Mouse (Mus musculus): ENCODE measurements around the gene Cep78. TPM values are rescaled to one million over a fixed set of nuclear protein-coding genes. Genes with fewer than 3 reads are reported as not detected.

Cep78 gene
- polyA plus RNA-seq, 1 experiment from 2014 or later = 52.6 TPM

DNA sequence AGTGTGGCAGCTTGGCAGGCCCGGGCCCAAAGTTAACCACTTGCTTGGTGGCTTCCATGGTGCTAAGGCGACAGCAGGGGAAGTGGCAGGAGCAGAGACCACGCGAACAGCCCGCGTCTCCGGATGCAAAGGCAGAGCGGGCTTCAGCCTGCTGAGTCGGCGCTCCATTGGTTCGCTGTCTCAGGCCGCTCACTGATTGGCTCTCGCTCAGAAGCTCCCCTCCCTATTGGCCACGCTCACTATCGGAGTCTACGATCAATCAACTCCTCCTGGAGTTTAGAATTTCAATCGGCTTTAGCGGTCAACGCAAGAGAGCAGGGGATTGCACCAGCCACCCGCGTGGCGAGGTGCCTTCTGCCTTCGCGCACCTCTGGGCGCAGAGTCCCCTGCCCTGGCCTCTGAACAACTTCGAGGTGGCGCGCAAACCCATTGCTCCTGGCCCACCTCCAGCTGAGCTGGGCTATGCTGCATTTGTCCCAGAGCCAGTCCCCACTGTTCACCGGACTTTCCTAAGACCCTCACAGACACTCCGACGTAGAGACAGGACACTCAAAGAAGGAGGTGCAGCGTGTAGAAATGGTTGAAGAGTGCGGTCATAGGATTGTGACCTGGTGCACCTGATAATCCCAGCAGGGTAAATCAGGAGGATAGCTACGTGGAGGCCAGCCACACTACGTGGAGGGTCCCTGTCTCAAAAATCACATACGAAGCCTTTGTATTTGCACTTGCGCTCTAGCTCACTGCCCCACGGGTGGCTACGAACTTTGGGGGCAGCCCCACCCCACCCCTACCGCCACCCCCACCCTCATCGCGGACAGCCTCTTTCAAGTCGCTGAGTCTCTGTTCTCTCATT is 59.7 kb downstream of the Cep78 start:
- Histone ChIP-seq H3K4me2 (replicated peaks; ENCODE audit: low read depth, low read length) (peak overlapping the region; percentile 52), H3K9me3 (ENCODE audit: control insufficient read depth, low read length) (no peaks in the 10 kb centered on the region), H3K36me3 (ENCODE audit: control insufficient read depth, insufficient read depth, low read length) (no peaks in the 10 kb centered on the region), H3K27ac (ENCODE audit: low read depth, low read length) (peak overlapping the region; percentile 74), H3K27me3 (ENCODE audit: control insufficient read depth, insufficient read depth, low read length) (no peaks in the 10 kb centered on the region), H3K9ac (ENCODE audit: low read depth, low read length) (peak overlapping the region; percentile 60), H3K4me3 (ENCODE audit: low read depth, low read length) (peak overlapping the region; percentile 62), H3K4me1 (replicated peaks; ENCODE audit: control insufficient read depth, insufficient read depth, low read length) (no peaks in the 10 kb centered on the region)
- ATAC-seq (ENCODE audit: low FRiP score) (peak; percentile 98), DNase-seq (ENCODE audit: low spot score) (peak; percentile 88)
- WGBS = 2% methylated on average over 43 of the region's 43 CpGs

DNA sequence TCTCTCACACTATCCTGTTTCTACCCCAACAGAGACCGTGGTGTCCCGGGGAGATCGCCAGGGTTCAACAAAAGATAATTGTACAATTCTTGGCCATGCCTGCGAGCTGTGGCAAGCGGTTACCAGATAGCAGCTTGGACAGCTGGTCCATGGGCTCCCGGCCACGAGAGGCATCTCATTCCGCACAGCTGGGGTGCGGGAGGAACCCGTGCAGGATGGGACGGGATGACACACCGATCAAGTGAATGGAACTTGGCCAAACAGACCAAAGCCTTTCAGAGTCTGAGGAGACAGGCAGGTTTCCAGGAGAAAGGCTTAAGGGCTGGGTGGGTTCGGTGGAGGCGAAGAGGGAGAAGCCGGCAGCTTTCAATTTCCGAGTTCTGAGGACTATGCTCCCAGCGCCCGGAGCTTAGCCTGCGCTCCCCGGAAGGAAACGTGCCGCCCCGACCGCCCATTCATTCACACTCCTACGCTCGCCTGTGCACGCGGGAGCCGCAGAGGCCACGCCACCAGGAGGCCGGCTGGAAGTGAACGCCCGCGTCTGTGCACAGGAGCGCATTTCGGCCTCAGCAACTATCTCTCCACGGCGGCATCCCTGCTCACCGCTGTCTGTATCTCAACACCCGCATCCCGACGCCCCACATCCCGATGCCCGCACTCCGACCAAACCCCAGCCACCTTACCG is 60.5 kb downstream of the Cep78 start:
- no peaks in the 10 kb centered on the region for H3K36me3 ChIP-seq (ENCODE audit: control insufficient read depth, insufficient read depth, low read length)
- no peaks in the 10 kb centered on the region for H3K9me3 ChIP-seq (ENCODE audit: control insufficient read depth, low read length)
- H3K27me3 ChIP-seq (ENCODE audit: control insufficient read depth, insufficient read depth, low read length) = no peaks in the 10 kb centered on the region
- WGBS = 0% methylated on average over 46 of the region's 46 CpGs
- H3K9ac ChIP-seq (ENCODE audit: low read depth, low read length) = peak overlapping the region; percentile 60
- H3K4me1 ChIP-seq (replicated peaks; ENCODE audit: control insufficient read depth, insufficient read depth, low read length) = no peaks in the 10 kb centered on the region
- peak overlapping the region; percentile 52 for H3K4me2 ChIP-seq (replicated peaks; ENCODE audit: low read depth, low read length)
- ATAC-seq (ENCODE audit: low FRiP score) (peak; percentile 77), DNase-seq (ENCODE audit: low spot score) (peak; percentile 69)
- peak overlapping the region; percentile 62 for H3K4me3 ChIP-seq (ENCODE audit: low read depth, low read length)
- H3K27ac ChIP-seq (ENCODE audit: low read depth, low read length) = peak overlapping the region; percentile 74

DNA sequence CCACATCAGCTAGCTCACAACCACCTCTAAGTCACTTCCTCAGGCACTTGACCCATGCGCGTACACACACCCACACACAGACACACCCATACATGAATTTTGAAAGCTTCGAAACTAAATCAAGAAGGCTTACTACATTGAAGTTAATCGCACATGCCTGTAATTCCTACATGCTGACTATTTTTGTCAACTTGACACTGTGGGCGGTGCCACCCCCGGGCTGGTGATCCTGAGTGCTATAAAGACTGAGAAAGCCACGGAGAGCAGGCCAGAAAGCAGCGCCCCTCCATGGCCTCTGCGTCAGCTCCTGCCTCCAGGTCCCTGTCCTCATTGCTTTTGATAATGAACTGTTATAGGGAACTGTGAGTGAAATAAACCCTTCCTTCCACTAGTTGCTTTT is 61.4 kb downstream of the Cep78 start:
- H3K27ac ChIP-seq (ENCODE audit: low read depth, low read length) = no peak overlapping the region
- 36% methylated on average over 9 of the region's 9 CpGs for WGBS

DNA sequence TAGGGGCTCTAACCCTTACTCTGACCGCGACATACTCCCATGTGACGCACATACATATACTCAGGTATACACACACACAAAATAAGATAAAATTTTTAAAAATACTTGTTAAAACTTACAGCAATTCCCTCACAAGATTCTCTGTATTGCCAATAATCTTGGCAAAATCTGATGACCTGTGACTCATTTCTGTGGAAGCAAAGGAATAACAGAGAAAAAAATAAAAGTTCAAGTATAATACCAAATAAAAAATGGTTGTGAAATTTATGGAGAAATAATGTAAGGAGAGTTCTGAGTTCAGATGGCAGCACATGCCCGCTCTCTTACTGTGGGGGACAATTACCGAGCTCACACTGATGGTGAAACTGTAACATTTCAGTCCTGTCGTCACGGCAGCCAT is 65.5 kb downstream of the Cep78 start:
- no peak overlapping the region for H3K4me3 ChIP-seq (ENCODE audit: low read depth, low read length)
- H3K27ac ChIP-seq (ENCODE audit: low read depth, low read length) = no peak overlapping the region
- WGBS = 96% methylated on average over 7 of the region's 7 CpGs
- H3K4me1 ChIP-seq (replicated peaks; ENCODE audit: control insufficient read depth, insufficient read depth, low read length) = no peaks in the 10 kb centered on the region
- H3K4me2 ChIP-seq (replicated peaks; ENCODE audit: low read depth, low read length) = no peak overlapping the region
- no peaks in the 10 kb centered on the region for H3K36me3 ChIP-seq (ENCODE audit: control insufficient read depth, insufficient read depth, low read length)
- DNase-seq (ENCODE audit: low spot score) (no peak), ATAC-seq (ENCODE audit: low FRiP score) (no peak)
- H3K27me3 ChIP-seq (ENCODE audit: control insufficient read depth, insufficient read depth, low read length) = no peaks in the 10 kb centered on the region
- H3K9me3 ChIP-seq (ENCODE audit: control insufficient read depth, low read length) = no peaks in the 10 kb centered on the region
- H3K9ac ChIP-seq (ENCODE audit: low read depth, low read length) = no peak overlapping the region

More for the DNA sequence above, 61.4 kb downstream of the Cep78 start:
- H3K4me2 ChIP-seq (replicated peaks; ENCODE audit: low read depth, low read length) = peak overlapping the region; percentile 52
- no peaks in the 10 kb centered on the region for H3K9me3 ChIP-seq (ENCODE audit: control insufficient read depth, low read length)
- H3K36me3 ChIP-seq (ENCODE audit: control insufficient read depth, insufficient read depth, low read length) = no peaks in the 10 kb centered on the region
- ATAC-seq (ENCODE audit: low FRiP score) = no peak
- H3K9ac ChIP-seq (ENCODE audit: low read depth, low read length) = no peak overlapping the region; the same call in 1 of the 2 replicates
- H3K27me3 ChIP-seq (ENCODE audit: control insufficient read depth, insufficient read depth, low read length) = no peaks in the 10 kb centered on the region
- peak overlapping the region; percentile 62 for H3K4me3 ChIP-seq (ENCODE audit: low read depth, low read length)
- no peaks in the 10 kb centered on the region for H3K4me1 ChIP-seq (replicated peaks; ENCODE audit: control insufficient read depth, insufficient read depth, low read length)
- peak; percentile 30 for DNase-seq (ENCODE audit: low spot score)

DNA sequence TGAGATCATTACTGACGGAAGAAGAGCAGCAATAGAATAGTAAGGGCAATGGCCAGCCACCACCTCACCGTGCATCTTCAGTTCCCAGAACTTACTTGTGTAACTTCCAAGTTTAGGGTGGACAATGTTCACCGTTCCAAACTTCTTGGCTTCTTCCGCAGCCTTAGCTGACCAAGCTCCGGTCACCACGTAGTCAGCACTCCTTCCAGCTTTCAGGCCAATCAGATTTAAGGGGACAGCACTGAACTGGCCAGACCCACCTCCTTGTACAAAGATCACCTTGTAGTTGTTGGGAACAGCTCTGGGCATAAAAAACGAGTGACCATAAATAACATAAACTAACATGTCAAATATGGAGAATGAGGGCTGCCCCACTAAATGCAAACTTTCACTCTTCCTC is 66.7 kb downstream of the Cep78 start:
- H3K4me2 ChIP-seq (replicated peaks; ENCODE audit: low read depth, low read length) = no peak overlapping the region
- no peak overlapping the region for H3K27ac ChIP-seq (ENCODE audit: low read depth, low read length)
- no peaks in the 10 kb centered on the region for H3K27me3 ChIP-seq (ENCODE audit: control insufficient read depth, insufficient read depth, low read length)
- H3K36me3 ChIP-seq (ENCODE audit: control insufficient read depth, insufficient read depth, low read length) = no peaks in the 10 kb centered on the region
- no peak for ATAC-seq (ENCODE audit: low FRiP score)
- no peak overlapping the region for H3K9ac ChIP-seq (ENCODE audit: low read depth, low read length)
- 97% methylated on average over 7 of the region's 7 CpGs for WGBS
- H3K9me3 ChIP-seq (ENCODE audit: control insufficient read depth, low read length) = no peaks in the 10 kb centered on the region
- no peak for DNase-seq (ENCODE audit: low spot score)
- H3K4me3 ChIP-seq (ENCODE audit: low read depth, low read length) = no peak overlapping the region
- no peaks in the 10 kb centered on the region for H3K4me1 ChIP-seq (replicated peaks; ENCODE audit: control insufficient read depth, insufficient read depth, low read length)

DNA sequence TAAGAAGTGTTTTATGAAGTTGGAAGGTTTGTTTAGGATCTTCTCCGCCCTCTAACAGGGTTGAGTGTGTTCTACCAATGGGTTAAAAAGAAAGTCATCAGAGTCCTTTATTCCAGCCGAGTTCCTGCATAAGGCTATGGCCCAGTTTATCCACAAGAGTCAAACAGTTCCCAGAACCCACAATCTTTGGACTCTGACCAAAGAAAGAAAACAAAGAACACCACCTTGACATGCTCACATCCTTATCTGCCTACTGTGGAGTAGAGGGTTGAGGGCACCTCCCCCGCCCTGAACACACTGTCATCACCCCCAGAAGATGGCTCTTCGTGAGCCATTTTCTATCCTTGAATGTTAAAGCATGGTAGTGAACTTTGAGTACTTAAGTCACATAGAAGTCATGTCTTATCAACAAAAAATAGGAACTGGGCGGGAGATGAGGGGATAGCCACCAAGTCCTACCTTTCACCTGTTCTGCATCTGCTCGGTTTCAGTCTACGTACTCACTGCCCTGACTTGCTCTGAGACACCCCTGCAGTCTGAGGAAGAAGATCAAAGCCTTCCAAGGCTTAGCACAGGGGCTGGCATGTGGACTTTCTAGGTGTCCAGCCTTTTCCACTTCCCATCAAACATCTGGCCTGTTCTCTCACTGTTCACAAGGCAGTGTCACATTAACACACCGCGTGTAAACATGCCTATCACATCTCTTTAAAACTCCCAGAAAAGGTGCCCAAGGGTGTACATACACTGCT is 71.4 kb downstream of the Cep78 start:
- ATAC-seq (ENCODE audit: low FRiP score) (no peak), DNase-seq (ENCODE audit: low spot score) (no peak)
- H3K4me2 ChIP-seq (replicated peaks; ENCODE audit: low read depth, low read length) = no peak overlapping the region
- H3K4me3 ChIP-seq (ENCODE audit: low read depth, low read length) = no peak overlapping the region
- no peaks in the 10 kb centered on the region for H3K4me1 ChIP-seq (replicated peaks; ENCODE audit: control insufficient read depth, insufficient read depth, low read length)
- H3K9ac ChIP-seq (ENCODE audit: low read depth, low read length) = no peak overlapping the region
- H3K9me3 ChIP-seq (ENCODE audit: control insufficient read depth, low read length) = no peaks in the 10 kb centered on the region
- WGBS = 93% methylated on average over 9 of the region's 9 CpGs
- no peak overlapping the region for H3K27ac ChIP-seq (ENCODE audit: low read depth, low read length)
- H3K36me3 ChIP-seq (ENCODE audit: control insufficient read depth, insufficient read depth, low read length) = no peaks in the 10 kb centered on the region
- no peaks in the 10 kb centered on the region for H3K27me3 ChIP-seq (ENCODE audit: control insufficient read depth, insufficient read depth, low read length)

DNA sequence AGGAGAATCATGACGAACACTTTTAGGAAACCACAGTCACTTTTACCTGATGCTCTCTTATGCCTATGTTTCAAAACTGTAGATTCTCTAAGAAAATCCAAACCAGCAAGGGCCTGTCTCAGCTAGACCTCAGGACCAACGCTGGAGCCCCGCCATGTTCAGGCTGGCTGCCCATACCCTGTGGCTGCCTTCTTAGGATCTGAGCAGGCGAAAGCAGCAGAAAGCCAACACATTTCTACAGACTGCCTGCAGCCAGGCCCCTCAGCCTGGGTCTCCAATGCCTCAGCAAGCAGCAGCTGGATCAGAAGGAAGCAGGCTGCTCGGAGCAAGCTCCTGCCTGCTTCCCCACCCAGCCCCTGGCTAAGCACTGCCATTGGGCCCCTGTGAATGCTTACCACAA is 73.3 kb downstream of the Cep78 start:
- DNase-seq (ENCODE audit: low spot score) = no peak
- Histone ChIP-seq H3K9ac (ENCODE audit: low read depth, low read length) (no peak overlapping the region), H3K27ac (ENCODE audit: low read depth, low read length) (no peak overlapping the region), H3K4me3 (ENCODE audit: low read depth, low read length) (no peak overlapping the region), H3K4me1 (replicated peaks; ENCODE audit: control insufficient read depth, insufficient read depth, low read length) (no peaks in the 10 kb centered on the region), H3K9me3 (ENCODE audit: control insufficient read depth, low read length) (no peaks in the 10 kb centered on the region), H3K27me3 (ENCODE audit: control insufficient read depth, insufficient read depth, low read length) (no peaks in the 10 kb centered on the region), H3K36me3 (ENCODE audit: control insufficient read depth, insufficient read depth, low read length) (no peaks in the 10 kb centered on the region), H3K4me2 (replicated peaks; ENCODE audit: low read depth, low read length) (no peak overlapping the region)
- ATAC-seq (ENCODE audit: low FRiP score) = no peak
- WGBS = 90% methylated on average over 5 of the region's 5 CpGs

DNA sequence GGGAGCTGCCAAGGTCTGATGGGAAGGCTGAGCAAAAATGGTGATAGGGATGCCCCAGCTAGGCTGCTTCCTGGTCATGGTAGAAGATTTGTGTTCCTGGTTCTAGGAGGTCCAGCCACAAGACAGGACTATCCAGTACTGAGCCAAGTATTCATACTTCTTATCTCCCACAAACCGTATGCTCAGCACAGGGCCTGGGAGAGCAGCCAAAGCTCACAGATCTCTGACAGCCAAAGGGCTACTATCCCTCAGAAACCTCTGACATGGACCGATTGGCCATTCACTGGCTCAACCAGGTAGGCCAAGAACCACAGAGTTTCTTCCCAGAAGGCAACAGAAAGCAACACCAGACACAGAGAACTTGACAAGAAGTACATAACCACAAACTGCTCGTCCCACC is 73.8 kb downstream of the Cep78 start:
- no peak overlapping the region for H3K27ac ChIP-seq (ENCODE audit: low read depth, low read length)
- DNase-seq (ENCODE audit: low spot score) = no peak
- H3K36me3 ChIP-seq (ENCODE audit: control insufficient read depth, insufficient read depth, low read length) = no peaks in the 10 kb centered on the region
- H3K27me3 ChIP-seq (ENCODE audit: control insufficient read depth, insufficient read depth, low read length) = no peaks in the 10 kb centered on the region
- no peak overlapping the region for H3K4me2 ChIP-seq (replicated peaks; ENCODE audit: low read depth, low read length)
- no peak overlapping the region for H3K4me3 ChIP-seq (ENCODE audit: low read depth, low read length)
- no peaks in the 10 kb centered on the region for H3K4me1 ChIP-seq (replicated peaks; ENCODE audit: control insufficient read depth, insufficient read depth, low read length)
- no peak for ATAC-seq (ENCODE audit: low FRiP score)
- no peak overlapping the region for H3K9ac ChIP-seq (ENCODE audit: low read depth, low read length)
- H3K9me3 ChIP-seq (ENCODE audit: control insufficient read depth, low read length) = no peaks in the 10 kb centered on the region
- WGBS = 86% methylated on average over 3 of the region's 3 CpGs

Measured in hindbrain, embryonic 11.5 days (tissue).